Mouse (Mus musculus): ENCODE measurements around the gene Vopp1. TPM values are rescaled to one million over a fixed set of nuclear protein-coding genes. Genes with fewer than 3 reads are reported as not detected.

The Vopp1 gene
- polyA plus RNA-seq, 1 experiment from 2014 or later = 25.2 TPM

- Histone ChIP-seq H3K36me3 (ENCODE audit: control insufficient read depth, insufficient read depth, low read length) (peaks cover 24% of the 10 kb centered on the region; the same call in 1 of the 2 replicates), H3K4me3 (ENCODE audit: low read depth, low read length) (no peak overlapping the region), H3K27me3 (replicated peaks; ENCODE audit: control insufficient read depth, insufficient read depth, low read length) (no peaks in the 10 kb centered on the region), H3K9ac (ENCODE audit: low read depth, low read length) (no peak overlapping the region), H3K9me3 (ENCODE audit: control insufficient read depth, low read length) (no peaks in the 10 kb centered on the region), H3K4me1 (ENCODE audit: control insufficient read depth, insufficient read depth, low read length) (no peaks in the 10 kb centered on the region), H3K27ac (replicated peaks; ENCODE audit: low read depth, low read length) (no peak overlapping the region), H3K4me2 (ENCODE audit: low read depth, low read length) (no peak overlapping the region)
- DNase-seq (ENCODE audit: low spot score) (no peak), ATAC-seq (ENCODE audit: low read depth) (no peak)
- 86% methylated on average over 7 of the region's 7 CpGs for WGBS
Observed at GRCm38 (mm10) chr6:57768948-57769525, 55.9 kb downstream of the Vopp1 start.

- H3K36me3 ChIP-seq (ENCODE audit: control insufficient read depth, insufficient read depth, low read length) = peaks cover 16% of the 10 kb centered on the region; the same call in 1 of the 2 replicates
- no peak for DNase-seq (ENCODE audit: low spot score)
- H3K27me3 ChIP-seq (replicated peaks; ENCODE audit: control insufficient read depth, insufficient read depth, low read length) = no peaks in the 10 kb centered on the region
- no peak for ATAC-seq (ENCODE audit: low read depth)
- no peak overlapping the region for H3K4me3 ChIP-seq (ENCODE audit: low read depth, low read length)
- no peak overlapping the region for H3K4me2 ChIP-seq (ENCODE audit: low read depth, low read length)
- no peaks in the 10 kb centered on the region for H3K4me1 ChIP-seq (ENCODE audit: control insufficient read depth, insufficient read depth, low read length)
- no peak overlapping the region for H3K27ac ChIP-seq (replicated peaks; ENCODE audit: low read depth, low read length)
- 77% methylated on average over 8 of the region's 8 CpGs for WGBS
- no peak overlapping the region for H3K9ac ChIP-seq (ENCODE audit: low read depth, low read length)
- no peaks in the 10 kb centered on the region for H3K9me3 ChIP-seq (ENCODE audit: control insufficient read depth, low read length)
Observed at GRCm38 (mm10) chr6:57767112-57767868, 57.7 kb downstream of the Vopp1 start.

- DNase-seq (ENCODE audit: low spot score) = no peak
- H3K9me3 ChIP-seq (ENCODE audit: control insufficient read depth, low read length) = no peaks in the 10 kb centered on the region
- H3K27ac ChIP-seq (replicated peaks; ENCODE audit: low read depth, low read length) = no peak overlapping the region
- H3K4me2 ChIP-seq (ENCODE audit: low read depth, low read length) = no peak overlapping the region
- no peak for ATAC-seq (ENCODE audit: low read depth)
- WGBS = 86% methylated on average over 1 of the region's 1 CpGs
- no peaks in the 10 kb centered on the region for H3K27me3 ChIP-seq (replicated peaks; ENCODE audit: control insufficient read depth, insufficient read depth, low read length)
- no peak overlapping the region for H3K4me3 ChIP-seq (ENCODE audit: low read depth, low read length)
- no peak overlapping the region for H3K9ac ChIP-seq (ENCODE audit: low read depth, low read length)
- H3K36me3 ChIP-seq (ENCODE audit: control insufficient read depth, insufficient read depth, low read length) = peaks cover 16% of the 10 kb centered on the region
- H3K4me1 ChIP-seq (ENCODE audit: control insufficient read depth, insufficient read depth, low read length) = no peaks in the 10 kb centered on the region
Observed at GRCm38 (mm10) chr6:57766287-57766686, 58.7 kb downstream of the Vopp1 start.

GRCm38 (mm10) chr6:57765095-57765878, 59.7 kb downstream of the Vopp1 start:
- H3K9ac ChIP-seq (ENCODE audit: low read depth, low read length) = no peak overlapping the region
- H3K4me2 ChIP-seq (ENCODE audit: low read depth, low read length) = no peak overlapping the region
- peaks cover 16% of the 10 kb centered on the region for H3K36me3 ChIP-seq (ENCODE audit: control insufficient read depth, insufficient read depth, low read length)
- H3K27ac ChIP-seq (replicated peaks; ENCODE audit: low read depth, low read length) = no peak overlapping the region
- WGBS = 52% methylated on average over 3 of the region's 3 CpGs
- no peak overlapping the region for H3K4me3 ChIP-seq (ENCODE audit: low read depth, low read length)
- no peaks in the 10 kb centered on the region for H3K27me3 ChIP-seq (replicated peaks; ENCODE audit: control insufficient read depth, insufficient read depth, low read length)
- DNase-seq (ENCODE audit: low spot score) (peak; percentile 6), ATAC-seq (ENCODE audit: low read depth) (0 out of 2 replicates have a peak, but pooled peaks have one; percentile 44)
- H3K4me1 ChIP-seq (ENCODE audit: control insufficient read depth, insufficient read depth, low read length) = no peaks in the 10 kb centered on the region
- H3K9me3 ChIP-seq (ENCODE audit: control insufficient read depth, low read length) = no peaks in the 10 kb centered on the region

GRCm38 (mm10) chr6:57763054-57763453, 61.9 kb downstream of the Vopp1 start:
- Histone ChIP-seq H3K27me3 (replicated peaks; ENCODE audit: control insufficient read depth, insufficient read depth, low read length) (no peaks in the 10 kb centered on the region), H3K4me1 (ENCODE audit: control insufficient read depth, insufficient read depth, low read length) (no peaks in the 10 kb centered on the region), H3K4me3 (ENCODE audit: low read depth, low read length) (no peak overlapping the region), H3K4me2 (ENCODE audit: low read depth, low read length) (no peak overlapping the region), H3K27ac (replicated peaks; ENCODE audit: low read depth, low read length) (no peak overlapping the region), H3K9me3 (ENCODE audit: control insufficient read depth, low read length) (no peaks in the 10 kb centered on the region), H3K9ac (ENCODE audit: low read depth, low read length) (no peak overlapping the region), H3K36me3 (ENCODE audit: control insufficient read depth, insufficient read depth, low read length) (peaks cover 14% of the 10 kb centered on the region)
- ATAC-seq (ENCODE audit: low read depth) (no peak), DNase-seq (ENCODE audit: low spot score) (no peak)

- Histone ChIP-seq H3K27me3 (replicated peaks; ENCODE audit: control insufficient read depth, insufficient read depth, low read length) (no peaks in the 10 kb centered on the region), H3K9ac (ENCODE audit: low read depth, low read length) (no peak overlapping the region), H3K27ac (replicated peaks; ENCODE audit: low read depth, low read length) (no peak overlapping the region), H3K36me3 (ENCODE audit: control insufficient read depth, insufficient read depth, low read length) (peaks cover 28% of the 10 kb centered on the region), H3K4me2 (ENCODE audit: low read depth, low read length) (no peak overlapping the region), H3K4me1 (ENCODE audit: control insufficient read depth, insufficient read depth, low read length) (no peaks in the 10 kb centered on the region), H3K9me3 (ENCODE audit: control insufficient read depth, low read length) (no peaks in the 10 kb centered on the region), H3K4me3 (ENCODE audit: low read depth, low read length) (no peak overlapping the region)
- ATAC-seq (ENCODE audit: low read depth) (no peak), DNase-seq (ENCODE audit: low spot score) (no peak)
- WGBS = 91% methylated on average over 9 of the region's 9 CpGs
Observed at GRCm38 (mm10) chr6:57753962-57754759, 70.8 kb downstream of the Vopp1 start.

- H3K27ac ChIP-seq (replicated peaks; ENCODE audit: low read depth, low read length) = no peak overlapping the region
- H3K9me3 ChIP-seq (ENCODE audit: control insufficient read depth, low read length) = no peaks in the 10 kb centered on the region; the same call in 1 of the 2 replicates
- no peak overlapping the region for H3K4me2 ChIP-seq (ENCODE audit: low read depth, low read length)
- 96% methylated on average over 2 of the region's 2 CpGs for WGBS
- H3K36me3 ChIP-seq (ENCODE audit: control insufficient read depth, insufficient read depth, low read length) = no peaks in the 10 kb centered on the region
- no peaks in the 10 kb centered on the region for H3K27me3 ChIP-seq (replicated peaks; ENCODE audit: control insufficient read depth, insufficient read depth, low read length)
- ATAC-seq (ENCODE audit: low read depth) = no peak
- no peak for DNase-seq (ENCODE audit: low spot score)
- H3K4me1 ChIP-seq (ENCODE audit: control insufficient read depth, insufficient read depth, low read length) = no peaks in the 10 kb centered on the region
- H3K9ac ChIP-seq (ENCODE audit: low read depth, low read length) = no peak overlapping the region
- H3K4me3 ChIP-seq (ENCODE audit: low read depth, low read length) = no peak overlapping the region
Observed at GRCm38 (mm10) chr6:57745748-57746129, 79.2 kb downstream of the Vopp1 start.

Measured in embryonic facial prominence, embryonic 14.5 days (tissue).